Mouse (Mus musculus) monocyte, adult 5-6 weeks (primary cell): ENCODE data around the gene Tenm2. TPM values are rescaled to one million over a fixed set of nuclear protein-coding genes. Genes with fewer than 3 reads are reported as not detected.

Source experiments
- ATAC-seq: fragments of 153-309, 156-312 bp; replicated peaks from 2 replicates; pipeline ENCODE4 v1.8.0; 2017; ENCODE audit warnings: mild to moderate bottlenecking; ENCODE audit not compliant: low TSS enrichment, insufficient number of reproducible peaks, severe bottlenecking, poor library complexity, low FRiP score
- total RNA-seq: library from RNA; stranded (forward); fragments of 200-1000, 200-491, 200-594 nt; gene quantifications from 3 replicates; pipeline ENCODE4 v1.2.3, GENCODE M21; 2017

The Tenm2 gene
- total RNA-seq, 1 experiment from 2014 or later = not detected

- ATAC-seq = no peak
Measured at GRCm38 (mm10) chr11:36351752-36352151, 884.0 kb downstream of the Tenm2 start.

GRCm38 (mm10) chr11:36351341-36351740, 884.4 kb downstream of the Tenm2 start:
- ATAC-seq = no peak

GRCm38 (mm10) chr11:36350264-36350663, 885.5 kb downstream of the Tenm2 start:
- ATAC-seq = no peak

- no peak for ATAC-seq
Measured at GRCm38 (mm10) chr11:36349856-36350255, 885.9 kb downstream of the Tenm2 start.

- ATAC-seq = no peak
Measured at GRCm38 (mm10) chr11:36341799-36342198, 894.0 kb downstream of the Tenm2 start.

GRCm38 (mm10) chr11:36338424-36338823, 897.3 kb downstream of the Tenm2 start:
- ATAC-seq = no peak

- no peak for ATAC-seq
Measured at GRCm38 (mm10) chr11:36337063-36337462, 898.7 kb downstream of the Tenm2 start.

GRCm38 (mm10) chr11:36335147-36335546, 900.6 kb downstream of the Tenm2 start:
- no peak for ATAC-seq

GRCm38 (mm10) chr11:36334100-36334735, 901.5 kb downstream of the Tenm2 start:
- ATAC-seq = no peak

GRCm38 (mm10) chr11:36332222-36332621, 903.5 kb downstream of the Tenm2 start:
- ATAC-seq = no peak

GRCm38 (mm10) chr11:36331408-36332178, 904.2 kb downstream of the Tenm2 start:
- no peak for ATAC-seq

- ATAC-seq = no peak
Measured at GRCm38 (mm10) chr11:36327243-36327642, 908.5 kb downstream of the Tenm2 start.

GRCm38 (mm10) chr11:36309317-36309716, 926.4 kb downstream of the Tenm2 start:
- ATAC-seq = no peak

- no peak for ATAC-seq
Measured at GRCm38 (mm10) chr11:36307276-36307675, 928.5 kb downstream of the Tenm2 start.

- no peak for ATAC-seq
Measured at GRCm38 (mm10) chr11:36305348-36305950, 930.3 kb downstream of the Tenm2 start.

GRCm38 (mm10) chr11:36302913-36303371, 932.8 kb downstream of the Tenm2 start:
- ATAC-seq = no peak

GRCm38 (mm10) chr11:36302096-36302495, 933.7 kb downstream of the Tenm2 start:
- ATAC-seq = no peak

GRCm38 (mm10) chr11:36296568-36296967, 939.2 kb downstream of the Tenm2 start:
- ATAC-seq = no peak

GRCm38 (mm10) chr11:36292206-36292605, 943.6 kb downstream of the Tenm2 start:
- ATAC-seq = no peak

- ATAC-seq = no peak
Measured at GRCm38 (mm10) chr11:36286246-36286645, 949.5 kb downstream of the Tenm2 start.
